Mouse (Mus musculus) forebrain, embryonic 13.5 days (tissue): ENCODE data around the gene Ap2a1. TPM values are rescaled to one million over a fixed set of nuclear protein-coding genes. Genes with fewer than 3 reads are reported as not detected.
A peak's percentile ranks its signal among the peaks of the same experiment; 100 is the strongest.

Experiments
- ATAC-seq: fragments of 200-750 bp; cut with Nextera tagmentation; 2 replicates; pipeline ENCODE4 v1.8.0; 2017
- H3K27ac ChIP-seq: fragments of 300-500 bp; sonication (generic); 2 replicates; pipeline ENCODE4 v1.5.1; 2015; ENCODE audit warnings: inconsistent platforms, mild to moderate bottlenecking, moderate library complexity
- H3K27me3 ChIP-seq: fragments of 300-500 bp; sonication (generic); 2 replicates; pipeline ENCODE4 v1.6.1; 2015; ENCODE audit warnings: mild to moderate bottlenecking, inconsistent platforms
- H3K36me3 ChIP-seq: fragments of 300-500 bp; sonication (generic); 2 replicates; pipeline ENCODE4 v1.6.1; 2015; ENCODE audit warnings: mild to moderate bottlenecking, inconsistent platforms; ENCODE audit not compliant: poor library complexity, severe bottlenecking
- H3K4me1 ChIP-seq: fragments of 300-500 bp; sonication (generic); 2 replicates; pipeline ENCODE4 v1.6.1; 2015; ENCODE audit warnings: inconsistent platforms
- H3K4me2 ChIP-seq: fragments of 300-500 bp; sonication (generic); 2 replicates; pipeline ENCODE4 v1.6.1; 2015; ENCODE audit warnings: inconsistent platforms, mild to moderate bottlenecking, moderate library complexity
- H3K4me3 ChIP-seq: fragments of 300-500 bp; sonication (generic); 2 replicates; pipeline ENCODE4 v1.5.1; 2015; ENCODE audit warnings: mild to moderate bottlenecking, inconsistent platforms
- H3K9ac ChIP-seq: fragments of 300-500 bp; sonication (generic); 2 replicates; pipeline ENCODE4 v1.6.1; 2015; ENCODE audit warnings: mild to moderate bottlenecking, inconsistent platforms
- H3K9me3 ChIP-seq: fragments of 300-500 bp; sonication (generic); replicated peaks from 2 replicates; pipeline ENCODE4 v1.6.1; 2016; ENCODE audit warnings: inconsistent platforms
- WGBS: fragments of 180-500 bp; shearing (Covaris S2); methylation state at CpG from one replicate; pipeline ENCODE4 v1.1.7; 2015; 5-methylcytosine and 5-hydroxymethylcytosine counted together
- polyA plus RNA-seq: library from polyadenylated mRNA; unstranded; fragments of >200 nt; fragmentation: Nextera tagmentation; extraction: Ambion mirVana; gene quantifications from 2 replicates; pipeline ENCODE4 v1.2.1, GENCODE M21; 2015

The Ap2a1 gene
- polyA plus RNA-seq, 1 experiment from 2014 or later = 81.7 TPM

DNA sequence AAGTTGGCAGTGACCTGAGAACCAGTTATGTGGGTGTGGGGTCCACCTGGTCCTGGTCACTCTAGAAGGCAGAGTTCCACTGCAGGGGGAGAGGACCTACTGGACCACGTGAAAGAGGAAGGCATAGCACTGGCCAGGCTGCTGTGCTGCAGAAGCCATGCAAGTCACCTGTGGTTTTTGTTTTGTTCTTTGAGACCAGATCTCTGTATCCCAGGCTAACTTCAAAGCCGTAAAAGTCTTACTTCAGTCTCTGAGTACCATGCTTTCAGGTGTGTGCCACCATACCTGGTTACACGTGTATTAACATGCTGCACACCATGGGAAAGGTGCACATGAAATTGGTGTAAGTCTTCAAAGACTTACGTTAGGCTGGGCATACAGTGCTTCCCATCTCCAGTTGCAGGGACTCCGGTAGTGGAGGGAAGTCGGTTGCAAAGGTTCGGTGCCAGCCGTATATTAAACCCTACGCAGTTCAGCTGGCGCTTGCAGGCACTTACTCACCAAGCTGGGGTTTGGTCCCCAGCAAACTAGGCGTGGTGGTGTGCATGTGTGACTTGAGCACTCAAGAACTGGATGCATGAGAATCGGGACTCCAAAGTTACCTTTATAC, 77.6 kb downstream of the Ap2a1 start:
- no peaks in the 10 kb centered on the region for H3K27me3 ChIP-seq

DNA sequence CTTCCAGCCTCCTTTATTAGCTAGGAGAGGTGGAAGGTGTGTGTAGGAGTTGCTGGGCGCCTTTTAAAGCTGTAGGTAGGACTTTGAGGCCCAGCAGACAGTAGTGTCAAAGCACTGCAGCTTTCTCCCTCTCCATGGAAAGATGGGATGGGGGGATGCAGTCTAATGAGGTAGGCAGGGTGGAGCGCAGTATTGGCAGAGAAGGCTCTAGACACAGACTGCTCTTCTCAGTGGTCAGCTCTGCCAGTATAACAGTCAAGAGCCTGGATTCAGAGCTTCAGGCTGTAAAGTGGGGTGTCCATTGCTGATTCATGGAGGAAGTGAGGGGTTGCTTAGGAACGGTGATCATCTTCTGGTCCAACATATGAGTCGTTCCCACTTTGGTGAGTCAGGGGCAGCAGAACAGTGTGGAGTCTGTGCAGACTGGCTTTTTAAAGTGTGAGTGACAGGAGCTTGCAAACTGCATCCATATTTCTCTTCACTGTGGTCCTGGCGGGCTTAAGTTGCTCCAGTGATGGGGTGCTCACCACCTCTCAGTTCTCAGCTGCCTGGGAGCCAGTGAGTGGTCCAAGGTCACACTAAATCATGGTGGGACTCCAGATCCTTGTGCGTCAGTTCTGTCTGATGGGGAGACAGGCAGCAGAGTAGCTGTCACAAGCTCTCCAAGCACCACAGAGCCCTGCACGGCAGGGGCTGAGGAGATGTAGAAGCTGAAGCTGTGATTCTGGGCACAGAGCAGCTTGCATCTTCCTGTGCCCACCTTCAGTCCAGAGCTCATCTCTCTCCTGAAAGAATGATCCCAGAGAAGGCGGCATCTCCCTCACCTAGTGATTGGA, 78.3 kb downstream of the Ap2a1 start:
- Histone ChIP-seq H3K4me1 (peaks cover 59% of the 10 kb centered on the region), H3K27ac (peak overlapping the region; percentile 98; the same call in 1 of the 2 replicates), H3K36me3 (peaks cover 23% of the 10 kb centered on the region), H3K4me2 (peak overlapping the region; percentile 78), H3K9me3 (no peaks in the 10 kb centered on the region), H3K27me3 (no peaks in the 10 kb centered on the region), H3K9ac (peak overlapping the region; percentile 83), H3K4me3 (peak overlapping the region; percentile 81)
- 82% methylated on average over 8 of the region's 8 CpGs for WGBS
- ATAC-seq = no peak

More for the DNA sequence above, 77.6 kb downstream of the Ap2a1 start:
- peaks cover 65% of the 10 kb centered on the region for H3K4me1 ChIP-seq
- 93% methylated on average over 12 of the region's 12 CpGs for WGBS
- no peaks in the 10 kb centered on the region for H3K9me3 ChIP-seq
- no peak overlapping the region for H3K4me3 ChIP-seq
- no peak for ATAC-seq
- no peak overlapping the region for H3K27ac ChIP-seq
- H3K9ac ChIP-seq = no peak overlapping the region
- H3K36me3 ChIP-seq = peaks cover 16% of the 10 kb centered on the region
- peak overlapping the region; percentile 78; the same call in 1 of the 2 replicates for H3K4me2 ChIP-seq

Other genes starting within 250 kb of the Ap2a1 start
- gene Izumo2, start 220.8 kb downstream of the Ap2a1 start, polyA plus RNA-seq = not detected in 2 replicates
- 38.7 and 39.0 TPM in 2 replicates for gene Vrk3, start 181.1 kb downstream of the Ap2a1 start, polyA plus RNA-seq
- gene Zfp473, start 178.4 kb downstream of the Ap2a1 start, polyA plus RNA-seq = 1.4 and 1.6 TPM in 2 replicates
- 73.5 and 83.0 TPM in 2 replicates for gene Nup62, start 113.4 kb downstream of the Ap2a1 start, polyA plus RNA-seq
- 1.2 and 1.9 TPM in 2 replicates for gene Il4i1, start 113.1 kb downstream of the Ap2a1 start, polyA plus RNA-seq
- gene Atf5, start 112.8 kb downstream of the Ap2a1 start, polyA plus RNA-seq = 5.4 and 5.7 TPM in 2 replicates
- gene Akt1s1, start 80.5 kb downstream of the Ap2a1 start, polyA plus RNA-seq = 93.1 and 95.4 TPM in 2 replicates
- 81.5 and 95.5 TPM in 2 replicates for gene Tbc1d17, start 80.4 kb downstream of the Ap2a1 start, polyA plus RNA-seq
- gene Pnkp, start 72.4 kb downstream of the Ap2a1 start, polyA plus RNA-seq = 34.9 and 38.1 TPM in 2 replicates
- gene Ptov1, start 59.7 kb downstream of the Ap2a1 start, polyA plus RNA-seq = 558 and 574 TPM in 2 replicates
- gene Med25, start 36.8 kb downstream of the Ap2a1 start, polyA plus RNA-seq = 145 and 165 TPM in 2 replicates
- gene Fuz, start 33.4 kb downstream of the Ap2a1 start, polyA plus RNA-seq = 24.7 and 27.7 TPM in 2 replicates
- gene Tsks, start 13.7 kb upstream of the Ap2a1 start, polyA plus RNA-seq = 0.20 TPM in 1 of 2 replicates, not detected in the other
- 40.2 and 43.1 TPM in 2 replicates for gene Cpt1c, start 45.4 kb upstream of the Ap2a1 start, polyA plus RNA-seq
- 815 and 859 TPM in 2 replicates for gene Prmt1, start 57.1 kb upstream of the Ap2a1 start, polyA plus RNA-seq
- gene Irf3, start 68.2 kb upstream of the Ap2a1 start, polyA plus RNA-seq = 67.9 and 72.7 TPM in 2 replicates
- gene Bcl2l12, start 69.2 kb upstream of the Ap2a1 start, polyA plus RNA-seq = 40.5 and 45.6 TPM in 2 replicates
- gene Scaf1, start 86.9 kb upstream of the Ap2a1 start, polyA plus RNA-seq = 35.8 and 38.9 TPM in 2 replicates
- 9.4 and 10.2 TPM in 2 replicates for gene Rras, start 88.5 kb upstream of the Ap2a1 start, polyA plus RNA-seq
- 14.9 and 17.2 TPM in 2 replicates for gene Prr12, start 123.4 kb upstream of the Ap2a1 start, polyA plus RNA-seq
- gene Nosip, start 132.9 kb upstream of the Ap2a1 start, polyA plus RNA-seq = 52.7 and 58.5 TPM in 2 replicates
- 14.7 and 14.8 TPM in 2 replicates for gene Prrg2, start 133.2 kb upstream of the Ap2a1 start, polyA plus RNA-seq
- 61.3 and 62.0 TPM in 2 replicates for gene Rcn3, start 162.7 kb upstream of the Ap2a1 start, polyA plus RNA-seq
- 8.0 and 9.9 TPM in 2 replicates for gene Fcgrt, start 174.4 kb upstream of the Ap2a1 start, polyA plus RNA-seq
- 1,342 and 1,406 TPM in 2 replicates for gene Rps11, start 194.9 kb upstream of the Ap2a1 start, polyA plus RNA-seq
- 998 and 1,188 TPM in 2 replicates for gene Rpl13a, start 199.3 kb upstream of the Ap2a1 start, polyA plus RNA-seq
- gene Gm45713, start 206.7 kb upstream of the Ap2a1 start, polyA plus RNA-seq = 0.13 and 0.31 TPM in 2 replicates
- gene Flt3l, start 206.9 kb upstream of the Ap2a1 start, polyA plus RNA-seq = 0.79 and 0.92 TPM in 2 replicates
- 97.5 TPM in 2 replicates for gene Pih1d1, start 224.8 kb upstream of the Ap2a1 start, polyA plus RNA-seq
- gene Aldh16a1, start 225.1 kb upstream of the Ap2a1 start, polyA plus RNA-seq = 35.6 and 36.4 TPM in 2 replicates
- 9.3 and 14.2 TPM in 2 replicates for gene Slc17a7, start 234.5 kb upstream of the Ap2a1 start, polyA plus RNA-seq